11 mouse cellular contexts compared by ENCODE assay signal in the genomic region with DNA sequence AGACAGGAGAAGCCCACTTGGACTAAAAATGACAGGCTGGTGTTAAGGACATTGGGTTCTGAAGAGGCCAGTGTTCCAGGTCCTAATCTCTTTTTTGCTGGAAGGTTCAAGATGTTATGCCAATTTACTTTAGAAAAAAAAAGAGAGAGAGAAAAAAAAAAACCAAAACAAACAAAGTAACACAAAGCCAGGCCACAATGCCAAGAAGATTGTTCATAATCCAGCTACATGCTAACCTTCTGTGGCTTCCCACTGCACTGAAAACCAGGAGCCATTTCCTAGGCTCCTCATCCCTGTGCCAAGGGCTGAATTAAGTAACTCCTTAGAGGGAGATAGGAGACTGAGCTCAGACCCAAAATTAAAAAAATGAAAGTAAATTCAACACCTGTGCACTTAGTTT. TPM values are rescaled to one million over a fixed set of nuclear protein-coding genes. Genes with fewer than 3 reads are reported as not detected.
A peak's percentile ranks its signal among the peaks of the same experiment; 100 is the strongest.
DNase-seq lines count a peak whose midpoint lies in the region; ATAC-seq and TF ChIP-seq lines count a peak whose summit lies in the region.
"Had no signal": no experiment of that assay in that cellular context is flagged by ENCODE, and none has a peak within 500 bp of the region (broad histone marks: within the 10 kb centered on the region; RNA-seq: fewer than 3 reads in every experiment).

No protein-coding gene starts in this region.

- no peak for TF ChIP-seq CTCF in intestine, postnatal 0 days (IDR thresholded peaks at IDR 0.05; ENCODE audit: low read depth)

- no peak for ATAC-seq in kidney, embryonic 14.5 days (ENCODE audit: low FRiP score, low TSS enrichment)
- ATAC-seq in limb, embryonic 13.5 days (ENCODE audit: low FRiP score, low read depth), result no peak
- no peak for ATAC-seq in intestine, postnatal 0 days

- peak overlapping the region; percentile 77; the same call in 1 of the 2 replicates for H3K4me2 ChIP-seq in kidney, embryonic 14.5 days (replicated peaks; ENCODE audit: low read depth, low read length)
- peak overlapping the region; percentile 74 for H3K4me2 ChIP-seq in limb, embryonic 13.5 days (replicated peaks)
- H3K4me2 ChIP-seq in intestine, postnatal 0 days (replicated peaks; ENCODE audit: low read depth), result no peak overlapping the region

- no peaks in the 10 kb centered on the region for H3K9me3 ChIP-seq in kidney, embryonic 14.5 days (ENCODE audit: control insufficient read depth, low read length)
- no peaks in the 10 kb centered on the region for H3K9me3 ChIP-seq in limb, embryonic 13.5 days
- H3K9me3 ChIP-seq in intestine, postnatal 0 days (ENCODE audit: control insufficient read depth), result no peaks in the 10 kb centered on the region

- H3K27ac ChIP-seq in kidney, embryonic 14.5 days (ENCODE audit: low read depth, low read length), result no peak overlapping the region
- no peak overlapping the region for H3K27ac ChIP-seq in limb, embryonic 13.5 days
- H3K27ac ChIP-seq in intestine, postnatal 0 days (ENCODE audit: low read depth, low read length), result no peak overlapping the region

- H3K36me3 ChIP-seq in kidney, embryonic 14.5 days (ENCODE audit: control insufficient read depth, insufficient read depth, low read length), result peaks cover 26% of the 10 kb centered on the region
- peaks cover 30% of the 10 kb centered on the region for H3K36me3 ChIP-seq in limb, embryonic 13.5 days
- H3K36me3 ChIP-seq in intestine, postnatal 0 days (ENCODE audit: control insufficient read depth, insufficient read depth), result 0 out of 2 replicates have a peak, but pooled peaks cover 3% of the 10 kb centered on the region

- DNase-seq in kidney, postnatal 10 days, result no peak
- DNase-seq in testis, postnatal 14 days (ENCODE audit: low spot score), result peak; percentile 51
- no peak for DNase-seq in testis, postnatal 10 days (ENCODE audit: low spot score)
- DNase-seq in cerebellum, postnatal 25 days, result no peak
- DNase-seq: cerebellum, adult 9-11 months; gastrocnemius, postnatal 14 days; lung, adult 18-20 months; thymus, postnatal 14 days had no signal

- H3K9ac ChIP-seq in kidney, embryonic 14.5 days (ENCODE audit: low read depth, low read length), result no peak overlapping the region
- no peak overlapping the region for H3K9ac ChIP-seq in limb, embryonic 13.5 days
- H3K9ac ChIP-seq in intestine, postnatal 0 days (ENCODE audit: low read depth, low read length), result no peak overlapping the region

- H3K27me3 ChIP-seq in kidney, embryonic 14.5 days (ENCODE audit: control insufficient read depth, insufficient read depth, low read length), result no peaks in the 10 kb centered on the region
- no peaks in the 10 kb centered on the region for H3K27me3 ChIP-seq in limb, embryonic 13.5 days
- H3K27me3 ChIP-seq in intestine, postnatal 0 days (replicated peaks; ENCODE audit: control insufficient read depth, insufficient read depth, low read length), result no peaks in the 10 kb centered on the region

- H3K4me1 ChIP-seq in kidney, embryonic 14.5 days (ENCODE audit: control insufficient read depth, insufficient read depth, low read length), result peaks cover 11% of the 10 kb centered on the region; the same call in 1 of the 2 replicates
- H3K4me1 ChIP-seq in limb, embryonic 13.5 days, result peaks cover 17% of the 10 kb centered on the region
- 0 out of 2 replicates have a peak, but pooled peaks cover 2% of the 10 kb centered on the region for H3K4me1 ChIP-seq in intestine, postnatal 0 days (replicated peaks; ENCODE audit: control insufficient read depth, insufficient read depth, low read length)

- H3K4me3 ChIP-seq in kidney, embryonic 14.5 days (ENCODE audit: low read length), result no peak overlapping the region
- peak overlapping the region; percentile 89; the same call in 1 of the 2 replicates for H3K4me3 ChIP-seq in limb, embryonic 13.5 days
- H3K4me3 ChIP-seq in intestine, postnatal 0 days (ENCODE audit: low read depth, low read length), result no peak overlapping the region

RNA-seq across cellular contexts. Expression of a gene that starts 10.4 kb away (rescaled TPM):
- polyA plus RNA-seq in kidney, embryonic 14.5 days (2014; fragmentation: Nextera tagmentation; extraction: Ambion mirVana), result 46.7 and 50.8 TPM in 2 replicates
- polyA plus RNA-seq in limb, embryonic 13.5 days (2015; fragmentation: Nextera tagmentation; extraction: Ambion mirVana), result 40.5 and 40.8 TPM in 2 replicates
- 17.6 and 18.4 TPM in 2 replicates for polyA plus RNA-seq in intestine, postnatal 0 days (2015; fragmentation: Nextera tagmentation; extraction: Ambion mirVana)

RNA-seq across cellular contexts. Expression of a gene that starts 10.5 kb away (rescaled TPM):
- polyA plus RNA-seq in kidney, embryonic 14.5 days (2014; fragmentation: Nextera tagmentation; extraction: Ambion mirVana), result 38.9 and 92.4 TPM in 2 replicates
- 59.0 and 65.9 TPM in 2 replicates for polyA plus RNA-seq in limb, embryonic 13.5 days (2015; fragmentation: Nextera tagmentation; extraction: Ambion mirVana)
- 29.7 and 30.8 TPM in 2 replicates for polyA plus RNA-seq in intestine, postnatal 0 days (2015; fragmentation: Nextera tagmentation; extraction: Ambion mirVana)

RNA-seq across cellular contexts. Expression of a gene that starts 33.7 kb away (rescaled TPM):
- 142 and 182 TPM in 2 replicates for polyA plus RNA-seq in kidney, embryonic 14.5 days (2014; fragmentation: Nextera tagmentation; extraction: Ambion mirVana)
- polyA plus RNA-seq in limb, embryonic 13.5 days (2015; fragmentation: Nextera tagmentation; extraction: Ambion mirVana), result 117 and 128 TPM in 2 replicates
- 167 and 184 TPM in 2 replicates for polyA plus RNA-seq in intestine, postnatal 0 days (2015; fragmentation: Nextera tagmentation; extraction: Ambion mirVana)
